Mouse (Mus musculus) forebrain, embryonic 11.5 days (tissue): Measurements from ENCODE around the gene Fbxl16. TPM values are rescaled to one million over a fixed set of nuclear protein-coding genes. Genes with fewer than 3 reads are reported as not detected.
A peak's percentile ranks its signal among the peaks of the same experiment; 100 is the strongest.

Experiments
- ATAC-seq: fragments of 200-750 bp; cut with Nextera tagmentation; replicated peaks from 2 replicates; pipeline ENCODE4 v1.8.0; 2017; ENCODE audit warnings: moderate TSS enrichment; ENCODE audit not compliant: low FRiP score
- DNase-seq: peaks from one replicate; pipeline ENCODE4 v3.0.0-alpha.2; 2017; ENCODE audit warnings: low spot score
- H3K27ac ChIP-seq: fragments of 300-500 bp; sonication (generic); 2 replicates; pipeline ENCODE4 v1.5.1; 2014; ENCODE audit warnings: low read depth, low read length
- H3K27me3 ChIP-seq: fragments of 300-500 bp; sonication (generic); 2 replicates; pipeline ENCODE4 v1.6.1; 2014; ENCODE audit warnings: mild to moderate bottlenecking, low read length, mixed read lengths; ENCODE audit not compliant: control insufficient read depth, insufficient read depth
- H3K36me3 ChIP-seq: fragments of 300-500 bp; sonication (generic); 2 replicates; pipeline ENCODE4 v1.6.1; 2014; ENCODE audit warnings: mild to moderate bottlenecking, low read length, moderate library complexity, mixed read lengths; ENCODE audit not compliant: control insufficient read depth, insufficient read depth
- H3K4me1 ChIP-seq: fragments of 300-500 bp; sonication (generic); replicated peaks from 2 replicates; pipeline ENCODE4 v1.6.1; 2014; ENCODE audit warnings: low read length, mixed read lengths; ENCODE audit not compliant: control insufficient read depth, insufficient read depth
- H3K4me2 ChIP-seq: fragments of 300-500 bp; sonication (generic); 2 replicates; pipeline ENCODE4 v1.6.1; 2014; ENCODE audit warnings: low read depth, mild to moderate bottlenecking, low read length, moderate library complexity, mixed read lengths; ENCODE audit not compliant: severe bottlenecking
- H3K4me3 ChIP-seq: fragments of 300-500 bp; sonication (generic); 2 replicates; pipeline ENCODE4 v1.5.1; 2014; ENCODE audit warnings: low read depth, low read length
- H3K9ac ChIP-seq: fragments of 300-500 bp; sonication (generic); 2 replicates; pipeline ENCODE4 v1.6.1; 2014; ENCODE audit warnings: low read length
- H3K9me3 ChIP-seq: fragments of 300-500 bp; sonication (generic); 2 replicates; pipeline ENCODE4 v1.6.1; 2016; ENCODE audit warnings: low read length, mixed read lengths; ENCODE audit not compliant: control insufficient read depth
- WGBS: fragments of 180-500 bp; shearing (Covaris S2); extraction: QIAGEN DNeasy Blood & Tissue Kit; methylation state at CpG from one replicate; pipeline ENCODE4 v1.1.7; 2014; 5-methylcytosine and 5-hydroxymethylcytosine counted together
- polyA plus RNA-seq: library from polyadenylated mRNA; unstranded; fragments of >200 nt; fragmentation: Nextera tagmentation; extraction: Ambion mirVana; gene quantifications from 2 replicates; pipeline ENCODE4 v1.2.1, GENCODE M21; 2014

The Fbxl16 gene
- polyA plus RNA-seq, 1 experiment from 2014 or later = 13.6 TPM

- Histone ChIP-seq H3K27ac (no peak overlapping the region), H3K9ac (peak overlapping the region; percentile 33; the same call in 1 of the 2 replicates), H3K4me3 (peak overlapping the region; percentile 13; the same call in 1 of the 2 replicates), H3K4me2 (peak overlapping the region; percentile 37), H3K4me1 (peaks cover 7% of the 10 kb centered on the region; the same call in 1 of the 2 replicates), H3K9me3 (no peaks in the 10 kb centered on the region), H3K36me3 (no peaks in the 10 kb centered on the region), H3K27me3 (peaks cover 14% of the 10 kb centered on the region)
- ATAC-seq (no peak), DNase-seq (peak; percentile 60)
- WGBS = 7% methylated on average over 46 of the region's 46 CpGs
These were observed 10.2 kb downstream of the Fbxl16 start for GRCm38 (mm10) chr17:25818851-25819780.

GRCm38 (mm10) chr17:25823452-25823851 is 14.6 kb downstream of the Fbxl16 start, which contains the start of gene Wdr24:
Wdr24 (plus strand) TSS chr17:25823627.
- H3K9ac ChIP-seq = peak within 1 kb of the TSS; percentile 60
- no peaks in the 10 kb centered on the region for H3K9me3 ChIP-seq
- H3K27ac ChIP-seq = no peak within 1 kb of the TSS
- peak within 1 kb of the TSS; percentile 60 for H3K4me2 ChIP-seq
- H3K27me3 ChIP-seq = peaks cover 12% of the 10 kb centered on the region
- peak; percentile 78 for DNase-seq
- peaks cover 17% of the 10 kb centered on the region for H3K4me1 ChIP-seq
- H3K36me3 ChIP-seq = no peaks in the 10 kb centered on the region; the same call in 1 of the 2 replicates
- peak; percentile 72 for ATAC-seq
- WGBS = 1% methylated on average over 18 of the region's 18 CpGs
- H3K4me3 ChIP-seq = peak within 1 kb of the TSS; percentile 54

GRCm38 (mm10) chr17:25824362-25825142 is 15.7 kb downstream of the Fbxl16 start:
- H3K4me3 ChIP-seq = peak overlapping the region; percentile 54
- peak overlapping the region; percentile 60 for H3K9ac ChIP-seq
- DNase-seq (no peak), ATAC-seq (no peak)
- no peaks in the 10 kb centered on the region; the same call in 1 of the 2 replicates for H3K36me3 ChIP-seq
- H3K9me3 ChIP-seq = no peaks in the 10 kb centered on the region
- H3K4me1 ChIP-seq = peaks cover 17% of the 10 kb centered on the region
- H3K27me3 ChIP-seq = peaks cover 9% of the 10 kb centered on the region
- 74% methylated on average over 16 of the region's 17 CpGs for WGBS
- H3K27ac ChIP-seq = no peak overlapping the region
- peak overlapping the region; percentile 60 for H3K4me2 ChIP-seq

- ATAC-seq (no peak), DNase-seq (no peak)
- peaks cover 2% of the 10 kb centered on the region; the same call in 1 of the 2 replicates for H3K27me3 ChIP-seq
- H3K4me1 ChIP-seq = peaks cover 23% of the 10 kb centered on the region
- H3K36me3 ChIP-seq = peaks cover under 1% of the 10 kb centered on the region; the same call in 1 of the 2 replicates
- 0 out of 2 replicates have a peak overlapping the region, but pooled peaks have one; percentile 5 for H3K4me2 ChIP-seq
- H3K4me3 ChIP-seq = no peak overlapping the region
- H3K27ac ChIP-seq = no peak overlapping the region
- H3K9me3 ChIP-seq = no peaks in the 10 kb centered on the region
- 94% methylated on average over 6 of the region's 6 CpGs for WGBS
- H3K9ac ChIP-seq = peak overlapping the region; percentile 12; the same call in 1 of the 2 replicates
These were observed 16.4 kb downstream of the Fbxl16 start for GRCm38 (mm10) chr17:25825311-25825710.

GRCm38 (mm10) chr17:25825984-25826570 is 17.2 kb downstream of the Fbxl16 start:
- no peaks in the 10 kb centered on the region for H3K27me3 ChIP-seq
- DNase-seq (peak; percentile 48), ATAC-seq (no peak)
- WGBS = 95% methylated on average over 27 of the region's 27 CpGs
- H3K4me3 ChIP-seq = no peak overlapping the region
- no peak overlapping the region for H3K9ac ChIP-seq
- H3K9me3 ChIP-seq = no peaks in the 10 kb centered on the region
- peaks cover 23% of the 10 kb centered on the region for H3K4me1 ChIP-seq
- no peak overlapping the region for H3K27ac ChIP-seq
- H3K36me3 ChIP-seq = peaks cover 4% of the 10 kb centered on the region; the same call in 1 of the 2 replicates
- no peak overlapping the region for H3K4me2 ChIP-seq

GRCm38 (mm10) chr17:25827011-25827410 is 18.1 kb downstream of the Fbxl16 start:
- H3K9me3 ChIP-seq = no peaks in the 10 kb centered on the region
- peaks cover 30% of the 10 kb centered on the region for H3K4me1 ChIP-seq
- no peak overlapping the region for H3K4me3 ChIP-seq
- H3K36me3 ChIP-seq = peaks cover 9% of the 10 kb centered on the region; the same call in 1 of the 2 replicates
- DNase-seq = no peak
- WGBS = 93% methylated on average over 13 of the region's 13 CpGs
- H3K9ac ChIP-seq = no peak overlapping the region
- H3K27me3 ChIP-seq = no peaks in the 10 kb centered on the region
- no peak overlapping the region for H3K27ac ChIP-seq
- H3K4me2 ChIP-seq = no peak overlapping the region
- no peak for ATAC-seq

- no peak for ATAC-seq
- Histone ChIP-seq H3K4me1 (peaks cover 31% of the 10 kb centered on the region), H3K9me3 (no peaks in the 10 kb centered on the region), H3K27me3 (no peaks in the 10 kb centered on the region), H3K9ac (no peak overlapping the region; the same call in 1 of the 2 replicates), H3K4me3 (no peak overlapping the region), H3K36me3 (peaks cover 9% of the 10 kb centered on the region; the same call in 1 of the 2 replicates), H3K4me2 (no peak overlapping the region), H3K27ac (no peak overlapping the region)
- WGBS = 92% methylated on average over 22 of the region's 22 CpGs
- peak; percentile 49 for DNase-seq
These were observed 18.8 kb downstream of the Fbxl16 start for GRCm38 (mm10) chr17:25827546-25828222.
